Mouse (Mus musculus): ENCODE data around the gene Ssr3.

- TF ChIP-seq CTCF (IDR thresholded peaks at IDR 0.05; ENCODE audit: control insufficient read depth, insufficient read depth, insufficient replicate concordance, low read depth, low read length): no peak
- no peak for TF ChIP-seq POLR2A (IDR thresholded peaks at IDR 0.05; ENCODE audit: control insufficient read depth, low read depth, low read length)
Measured at GRCm38 (mm10) chr3:65378724-65379123, 13.7 kb downstream of the Ssr3 start.

Data from testis, adult 2 months (tissue).